Mouse (Mus musculus): Measurements from ENCODE around the gene Cmtm7. TPM values are rescaled to one million over a fixed set of nuclear protein-coding genes. Genes with fewer than 3 reads are reported as not detected.
"Not testable (repeated sequence)": the region's sequence is repeated elsewhere in the genome, so short reads cannot be mapped to it uniquely, and the experiment has no call there.

The Cmtm7 gene
- total RNA-seq, 4 experiments from 2014 or later: 4.6 to 6.3 (median 5.3) TPM

GRCm38 (mm10) chr9:114728432-114728831 lies 53.2 kb downstream of the Cmtm7 start:
- DNase-seq (ENCODE audit: low spot score in 2 of 2): not testable (repeated sequence)

DNA sequence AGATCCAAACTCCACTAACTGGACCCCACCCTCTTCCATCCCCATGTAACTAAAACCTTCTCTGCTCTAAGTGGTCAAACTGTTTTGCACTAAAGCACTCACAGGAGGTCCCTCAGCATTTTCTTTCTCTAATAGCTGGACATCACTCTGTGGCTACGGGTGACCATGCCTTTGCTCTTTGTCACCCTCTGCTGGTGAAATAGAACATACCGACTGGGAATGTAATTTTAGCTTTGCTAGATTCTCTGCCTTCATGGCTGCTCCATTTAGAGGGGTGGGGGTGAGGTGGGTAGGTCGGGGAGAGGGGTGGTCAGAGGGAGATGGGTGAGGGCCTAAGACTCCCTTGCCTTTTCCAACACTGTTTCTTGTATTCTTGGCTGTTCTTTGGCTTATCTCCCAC lies 54.3 kb downstream of the Cmtm7 start:
- no peak for DNase-seq (ENCODE audit: low spot score in 2 of 2)

DNA sequence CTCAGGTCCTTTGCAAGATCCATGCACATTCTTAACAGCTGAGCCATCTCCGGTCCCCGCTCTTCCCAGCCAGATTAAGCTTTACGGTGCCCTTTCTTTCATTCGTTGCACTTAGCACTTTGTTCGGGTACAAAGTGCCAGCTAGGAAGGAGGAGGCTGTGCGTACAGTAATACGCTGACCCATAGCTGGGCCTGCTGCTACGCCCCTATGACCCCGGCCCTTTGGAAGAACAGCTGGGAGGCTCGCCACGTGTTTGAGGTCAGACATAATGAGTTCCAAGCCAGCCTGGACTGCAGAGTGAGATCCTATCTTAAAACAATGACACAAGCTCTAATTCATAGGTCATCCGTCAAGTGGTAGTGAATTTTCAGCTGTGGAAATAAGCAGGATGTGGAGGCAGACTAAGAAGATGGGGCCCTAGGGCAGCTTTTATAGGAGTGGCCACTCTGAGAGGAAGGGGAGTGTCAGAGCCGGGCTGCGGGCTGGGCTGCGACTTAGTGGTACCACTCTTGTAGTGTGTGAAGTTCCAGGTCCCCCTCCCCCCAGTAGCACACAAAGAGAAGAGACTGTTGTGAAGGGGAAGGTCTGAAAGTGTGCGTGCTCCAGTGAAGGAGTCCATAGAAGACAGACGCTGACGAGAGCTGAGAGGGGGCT lies 64.9 kb downstream of the Cmtm7 start:
- DNase-seq (ENCODE audit: low spot score in 2 of 2): no peak

- no peak for DNase-seq (ENCODE audit: low spot score in 2 of 2)
These were observed 68.2 kb downstream of the Cmtm7 start for GRCm38 (mm10) chr9:114713481-114713880.

DNA sequence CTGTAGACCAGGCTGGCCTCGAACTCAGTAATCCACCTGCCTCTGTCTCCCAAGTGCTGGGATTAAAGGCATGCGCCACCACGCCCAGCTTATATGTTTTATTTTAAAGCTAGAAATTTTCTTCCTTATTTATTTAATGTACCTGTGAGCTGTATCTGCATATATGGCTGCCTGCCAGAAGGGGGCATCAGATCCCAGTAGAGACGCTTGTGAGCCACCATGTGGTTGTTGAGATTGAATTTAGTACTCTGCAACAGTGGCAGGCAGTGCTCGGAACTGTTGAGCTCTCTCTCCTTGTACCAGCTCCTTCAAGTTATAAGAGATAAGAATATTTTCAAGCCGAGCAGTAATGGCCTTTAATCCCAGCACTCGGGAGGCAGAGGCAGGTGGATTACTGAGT lies 71.3 kb downstream of the Cmtm7 start:
- no peak for DNase-seq (ENCODE audit: low spot score in 2 of 2)

DNA sequence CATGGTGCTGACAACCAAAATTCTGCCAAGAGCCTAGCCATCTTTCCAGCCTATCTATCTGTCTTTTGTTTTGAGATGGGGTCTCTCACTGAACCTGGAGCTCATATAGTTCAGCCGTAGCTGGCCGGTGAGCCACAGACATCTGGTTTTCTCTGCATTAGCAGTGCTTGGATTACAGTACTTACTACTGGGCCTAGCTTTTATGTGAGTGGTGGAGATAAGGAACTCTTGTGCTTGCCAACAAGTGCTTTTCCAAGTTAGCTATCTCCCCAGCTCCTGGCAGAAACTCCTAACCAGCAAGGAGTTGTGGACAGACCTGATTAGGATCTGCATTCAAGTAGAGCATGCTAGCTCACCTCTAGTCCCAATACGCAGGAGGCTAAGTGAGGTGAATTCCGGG lies 73.9 kb downstream of the Cmtm7 start:
- DNase-seq (ENCODE audit: low spot score in 2 of 2): no peak

Other genes with a start within 250 kb of the Cmtm7 start
- not detected for gene Trim71, start 217.5 kb downstream of the Cmtm7 start, total RNA-seq (2022)
- 10 to 100 TPM; 13.6 to 18.4 (median 15.9) TPM for gene Cnot10, start 141.7 kb downstream of the Cmtm7 start, total RNA-seq (2022)
- gene Dync1li1, start 93.1 kb downstream of the Cmtm7 start, total RNA-seq (2022): 10 to 100 TPM; 33.7 to 37.2 (median 35.5) TPM
- gene Cmtm6, start 50.7 kb downstream of the Cmtm7 start, total RNA-seq (2022): 1 to 10 TPM; 4.1 to 5.2 (median 4.5) TPM
- gene Cmtm8, start 62.3 kb upstream of the Cmtm7 start, total RNA-seq (2022): 1 to 10 TPM; 1.2 to 1.6 (median 1.4) TPM
- 10 to 100 TPM; 19.0 to 21.7 (median 20.8) TPM for gene Gpd1l, start 152.1 kb upstream of the Cmtm7 start, total RNA-seq (2022)
- 1 to 10 TPM; 1.9 to 4.3 (median 3.1) TPM for gene Osbpl10, start 196.7 kb upstream of the Cmtm7 start, total RNA-seq (2022)
- gene Rps27rt, start 200.9 kb upstream of the Cmtm7 start, total RNA-seq (2022): 10 to 100 TPM; 10.3 to 22.0 (median 17.3) TPM